Mouse (Mus musculus): ENCODE results near the gene Jmjd7.

The Jmjd7 gene

DNA sequence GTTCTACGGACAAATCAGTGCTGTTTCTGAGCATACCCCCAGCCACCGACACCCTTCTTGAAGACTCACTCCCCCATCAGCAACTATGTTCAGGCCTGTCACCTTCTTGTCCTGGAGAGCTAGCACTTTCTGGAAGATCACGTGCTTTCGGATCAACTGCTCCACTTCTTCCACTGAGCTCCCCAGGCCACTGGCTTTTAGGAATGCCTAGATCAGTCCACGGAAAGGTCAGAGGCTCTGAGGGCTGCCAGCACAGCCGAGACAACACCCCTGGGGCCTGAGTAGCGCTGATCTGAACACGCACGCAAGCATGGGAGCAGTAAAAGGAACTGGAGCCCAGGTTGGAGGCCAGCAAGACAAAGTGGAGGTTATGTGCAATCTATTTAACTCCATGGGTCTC lies 33.4 kb downstream of the Jmjd7 start:
- DNase-seq = peak; percentile 32 to 37

DNA sequence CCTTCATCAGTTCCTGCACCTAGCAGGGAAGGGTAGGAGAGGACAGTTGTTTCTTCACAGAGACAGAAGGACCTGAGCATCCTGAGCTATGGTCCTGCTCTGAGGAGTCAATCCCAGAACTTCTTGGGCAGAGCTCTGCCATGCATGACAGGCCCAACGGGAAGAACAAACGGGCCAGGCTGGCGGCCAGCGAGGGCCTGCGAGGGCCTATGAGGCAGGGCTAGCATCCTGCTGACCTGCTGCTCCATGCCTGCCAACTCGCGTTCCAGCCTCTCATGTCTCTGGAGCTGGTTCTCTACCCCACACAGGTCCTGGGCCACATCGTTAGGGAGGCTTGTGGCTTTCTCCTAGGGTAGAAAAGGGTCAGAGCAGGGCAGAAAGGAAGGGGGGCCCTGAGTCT lies 35.0 kb downstream of the Jmjd7 start:
- no peak for DNase-seq

DNA sequence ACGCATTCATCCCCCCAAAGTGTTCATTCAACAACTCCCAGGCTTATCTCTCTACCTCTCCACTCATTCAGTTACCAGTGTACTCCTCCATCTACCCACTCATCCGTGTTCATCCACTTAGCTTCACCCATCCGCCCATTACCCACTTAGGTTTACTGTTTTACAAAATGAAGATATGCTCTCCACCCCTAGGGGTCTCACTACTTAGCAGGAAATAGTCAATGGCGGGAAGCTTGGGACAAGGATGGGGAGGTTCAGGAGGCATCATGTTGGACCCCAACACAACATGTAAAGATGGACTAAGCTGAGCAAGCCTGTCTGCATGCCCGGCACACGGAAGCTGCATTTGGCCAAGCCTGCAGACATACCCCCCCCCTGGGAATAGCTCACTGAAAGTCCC lies 37.4 kb downstream of the Jmjd7 start:
- no peak for DNase-seq

DNA sequence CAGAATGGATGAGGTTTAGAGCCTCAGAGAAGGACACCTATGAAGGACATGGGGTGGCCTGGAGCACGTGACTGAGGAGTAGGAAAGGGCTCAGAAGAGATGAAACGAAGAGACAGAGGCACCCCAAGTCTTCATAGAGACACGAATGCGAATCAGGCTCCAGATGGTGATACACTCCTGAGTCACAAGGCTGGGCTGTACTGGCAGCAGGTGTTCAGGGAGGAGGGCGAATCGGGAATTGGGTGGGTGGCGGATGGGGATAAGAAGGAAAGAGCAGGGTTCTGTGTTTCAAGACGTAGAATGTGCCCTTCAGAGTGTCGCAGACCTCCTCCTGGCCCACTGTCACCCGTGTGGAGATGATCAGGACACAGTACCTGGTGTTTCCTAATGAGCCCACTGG lies 38.0 kb downstream of the Jmjd7 start:
- no peak for DNase-seq

DNA sequence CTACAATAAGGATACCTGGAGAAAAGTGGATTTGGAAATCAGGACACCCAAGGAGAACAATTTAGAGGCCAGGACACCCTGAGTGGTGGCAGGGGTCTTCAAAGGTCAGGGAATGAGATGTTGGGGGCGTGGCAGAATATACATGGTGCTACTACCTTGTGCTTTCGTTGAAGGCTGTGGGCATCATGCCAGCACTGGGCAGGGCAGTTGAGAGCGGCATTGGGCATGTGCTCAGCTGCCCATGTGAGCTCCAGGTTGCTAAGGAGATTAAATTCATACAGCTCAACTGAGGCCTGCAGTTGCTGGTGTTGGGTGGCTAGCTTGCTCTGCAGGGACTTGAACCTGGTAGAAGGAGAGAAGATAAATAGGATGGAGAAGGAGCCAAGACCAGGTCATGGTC lies 38.9 kb downstream of the Jmjd7 start:
- DNase-seq = peak; percentile 66 to 74

DNA sequence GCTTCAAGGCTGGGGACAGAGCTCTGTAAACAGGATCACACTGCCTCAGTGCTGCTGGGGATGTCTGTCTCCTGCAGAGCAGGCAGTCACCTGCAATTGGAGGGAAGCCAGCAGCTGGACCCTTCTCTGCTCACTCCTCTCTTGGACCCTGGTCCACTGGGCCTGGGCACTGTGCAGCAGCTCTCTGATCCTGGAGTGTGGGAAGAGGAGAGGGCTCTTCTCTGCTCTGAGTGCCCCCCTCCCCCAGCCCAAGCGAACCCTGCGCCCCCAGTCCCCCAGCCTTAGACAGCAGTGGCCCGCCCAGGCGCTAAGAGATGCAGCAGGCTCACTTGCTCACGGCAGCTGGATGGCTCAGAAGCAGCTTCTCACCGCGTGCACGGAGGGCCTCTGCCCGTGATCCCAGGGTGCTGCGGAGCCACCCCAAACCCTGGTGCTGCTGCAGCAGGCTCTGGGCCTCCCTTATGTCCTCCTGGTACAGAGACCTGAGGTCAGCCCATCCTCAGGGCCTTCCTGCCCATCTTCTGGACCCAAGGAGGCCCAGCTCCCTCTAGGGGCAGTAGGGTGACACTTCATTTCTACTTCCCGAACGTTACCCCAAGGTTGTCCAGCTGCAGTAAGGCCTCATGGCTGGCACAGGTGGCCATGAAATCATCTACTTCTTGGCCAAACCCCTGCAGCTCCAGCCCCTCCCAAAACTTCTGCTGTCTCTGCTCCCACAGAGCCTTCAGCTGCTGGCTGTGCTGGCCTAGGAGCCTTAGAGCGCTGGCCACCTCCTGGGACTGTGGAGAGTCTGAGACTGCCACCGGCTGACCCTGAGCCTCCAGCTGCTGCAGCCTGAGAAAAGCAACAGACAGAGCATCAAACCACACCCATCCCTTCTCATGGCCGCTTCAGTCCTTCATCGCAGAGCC lies 41.5 kb downstream of the Jmjd7 start:
- peak in 1 of 2 experiments; percentile 29 for DNase-seq

DNA sequence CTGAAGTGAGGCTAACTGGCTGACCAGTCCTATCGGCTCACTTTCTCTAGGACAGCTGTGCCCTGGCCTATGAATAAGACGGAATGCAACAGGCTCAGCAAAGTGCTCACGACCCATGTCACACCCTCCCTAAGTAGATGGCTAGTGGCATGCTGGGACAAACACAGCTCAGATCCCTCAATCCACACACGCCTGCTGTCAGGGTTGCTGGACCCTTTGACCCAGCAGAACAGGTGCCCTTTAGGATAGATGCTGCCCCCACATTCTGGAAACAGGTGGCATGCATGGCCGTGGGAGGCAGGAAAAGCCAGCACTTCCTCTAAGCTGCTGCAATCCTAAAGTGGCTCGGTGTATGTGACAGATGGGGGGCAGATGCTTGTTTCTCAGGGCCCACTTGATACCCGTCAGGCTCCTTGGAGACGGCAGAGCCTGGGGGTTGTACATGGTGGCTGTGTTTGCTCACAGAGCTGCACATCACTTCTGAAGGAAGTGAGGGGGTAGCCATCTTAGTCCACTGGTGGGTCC lies 42.2 kb downstream of the Jmjd7 start:
- DNase-seq = no peak

DNA sequence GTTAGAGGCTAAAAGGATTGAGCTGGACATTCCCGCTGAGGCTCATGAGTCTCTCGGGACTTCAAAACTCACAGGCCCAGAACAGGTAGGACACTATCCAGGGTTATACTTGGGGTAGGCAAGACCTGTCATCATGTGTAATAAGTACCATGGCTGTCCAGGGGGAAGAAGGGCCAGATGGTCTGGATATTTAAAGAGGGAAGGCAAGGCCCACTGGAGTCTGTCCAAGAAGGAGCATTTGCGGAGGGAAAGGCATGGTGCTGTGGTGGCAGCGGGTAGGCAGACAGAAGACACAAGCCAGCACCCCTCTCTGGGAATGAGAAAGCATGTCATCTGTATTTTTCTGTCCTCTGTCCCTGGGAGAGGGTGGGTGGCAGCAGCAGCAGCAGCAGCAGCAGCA lies 46.8 kb downstream of the Jmjd7 start:
- no peak for DNase-seq

DNA sequence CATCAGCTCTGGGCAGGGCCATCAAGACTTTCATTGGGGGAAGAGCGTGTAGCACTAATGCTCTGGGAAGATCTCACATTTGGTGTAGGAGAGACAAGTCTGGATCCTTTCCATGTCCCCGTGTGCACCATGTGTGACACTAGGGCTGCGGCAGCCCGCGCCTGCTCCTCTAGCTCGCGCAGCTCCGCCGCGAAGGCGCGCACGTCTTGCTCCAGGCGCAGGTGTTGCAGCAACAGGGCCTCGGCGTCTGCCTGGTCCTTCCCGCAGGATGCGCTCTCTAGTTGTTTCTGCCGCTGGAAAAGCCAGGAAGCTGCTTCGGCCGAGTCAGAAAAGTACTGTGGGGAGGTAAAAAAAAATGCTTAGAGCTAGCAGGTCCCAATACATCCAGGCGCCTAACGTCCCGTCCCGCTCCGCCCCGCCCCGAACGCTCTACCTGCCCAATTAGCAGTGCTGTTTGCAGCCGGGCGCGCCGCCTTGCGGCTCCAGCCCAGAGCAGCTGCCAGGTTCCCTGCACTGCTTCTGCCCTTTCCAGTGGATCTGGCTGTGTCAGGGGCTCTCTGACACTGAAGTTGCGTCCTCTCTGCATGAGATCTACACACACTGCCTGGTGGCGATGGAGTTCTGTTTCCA lies 48.9 kb downstream of the Jmjd7 start:
- DNase-seq = peak; percentile 62 to 72
